Mouse (Mus musculus) adipocyte (in vitro differentiated cells): ENCODE data around the gene Tep1.
"Not testable (repeated sequence)": the region's sequence is repeated elsewhere in the genome, so short reads cannot be mapped to it uniquely, and the experiment has no call there.

Experiments
- DNase-seq: peaks from one replicate; pipeline ENCODE4 v3.0.0-alpha.2; 2016; ENCODE audit warnings: low spot score

Gene Tep1

DNA sequence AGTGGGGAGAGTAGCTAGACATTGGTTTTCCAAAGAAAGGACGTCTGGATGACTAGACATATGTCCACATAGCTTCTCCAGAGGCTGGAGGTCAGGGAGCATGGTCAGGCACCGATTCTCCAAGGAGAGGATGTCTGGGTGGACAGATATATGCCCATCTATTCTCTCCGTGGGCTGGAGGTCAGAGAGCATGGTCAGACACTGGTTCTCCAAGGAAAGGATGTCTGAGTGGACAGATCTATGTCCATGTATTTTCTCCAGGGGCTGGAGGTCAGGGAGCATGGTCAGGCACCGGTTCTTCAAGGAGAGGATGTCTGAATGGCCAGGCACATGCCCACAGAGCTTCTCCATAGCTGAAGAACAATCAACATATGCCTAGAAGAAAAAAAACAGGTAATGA lies 2.1 kb downstream of the Tep1 start:
- no peak for DNase-seq

DNA sequence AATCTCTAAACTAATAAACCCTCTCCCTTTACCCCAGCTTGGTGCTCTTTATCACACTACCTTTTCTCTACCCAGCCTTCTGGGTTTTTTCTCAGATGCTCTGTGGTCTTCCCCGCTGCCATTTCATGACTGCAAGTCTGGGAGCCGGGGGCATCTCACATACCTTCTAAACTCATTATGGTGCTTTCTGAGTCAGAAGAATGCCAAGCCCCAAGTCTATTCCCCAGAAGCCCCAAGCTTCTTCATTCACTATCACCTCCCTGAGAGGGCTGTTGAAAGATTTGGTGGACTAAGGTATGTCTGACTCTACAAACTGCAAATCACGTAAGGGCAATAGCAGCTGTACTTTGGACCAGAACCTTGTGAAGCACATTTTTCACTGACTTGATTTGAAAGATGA lies 3.4 kb downstream of the Tep1 start:
- no peak for DNase-seq

GRCm38 (mm10) chr14:50865005-50865404 lies 5.4 kb downstream of the Tep1 start:
- not testable (repeated sequence) for DNase-seq

- no peak for DNase-seq
Measured at GRCm38 (mm10) chr14:50862641-50863040, 7.7 kb downstream of the Tep1 start.

GRCm38 (mm10) chr14:50855788-50856187 lies 14.6 kb downstream of the Tep1 start:
- no peak for DNase-seq

DNA sequence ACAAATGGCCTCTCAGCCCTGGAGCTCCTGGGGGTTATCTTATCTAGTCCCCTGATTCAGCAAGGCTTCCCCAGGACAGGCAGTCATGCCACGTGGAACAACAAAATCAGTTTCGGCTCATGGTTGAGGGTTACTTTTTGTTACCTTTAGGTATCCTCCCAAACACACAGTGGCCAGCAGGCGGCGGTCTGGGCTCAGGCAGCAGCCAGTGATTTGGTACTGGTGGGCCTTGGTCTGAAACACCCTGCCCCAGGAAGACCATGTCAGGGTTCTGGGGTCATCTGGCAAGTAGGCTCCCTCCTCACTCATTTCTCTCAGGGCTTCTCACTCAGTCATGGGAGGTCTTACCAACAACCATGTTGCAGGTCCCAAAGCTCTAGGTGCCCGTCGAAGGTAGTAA lies 33.1 kb downstream of the Tep1 start:
- DNase-seq = no peak

DNA sequence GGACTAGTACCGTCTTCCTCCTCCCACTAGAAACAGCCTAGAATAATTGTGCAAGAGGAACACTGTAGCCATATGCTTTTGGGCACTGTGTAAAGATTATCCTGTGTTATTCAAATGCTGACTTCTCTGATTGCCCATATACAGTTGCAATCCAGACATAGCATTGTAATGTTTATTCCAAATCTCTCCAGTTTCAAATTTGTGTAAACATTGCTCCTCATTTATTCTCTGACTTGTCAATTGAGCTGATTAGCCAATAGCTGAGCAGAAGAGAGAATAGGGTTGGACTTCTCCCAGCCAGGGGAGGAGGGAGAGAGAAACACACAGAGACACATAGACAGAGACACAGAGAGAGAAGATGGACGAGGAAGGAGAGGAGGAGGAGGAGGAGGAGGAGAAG lies 35.9 kb downstream of the Tep1 start:
- peak; percentile 51 for DNase-seq

GRCm38 (mm10) chr14:50833964-50834363 lies 36.4 kb downstream of the Tep1 start:
- DNase-seq = no peak

- DNase-seq = no peak
Measured at GRCm38 (mm10) chr14:50829878-50830277, 40.5 kb downstream of the Tep1 start.

DNA sequence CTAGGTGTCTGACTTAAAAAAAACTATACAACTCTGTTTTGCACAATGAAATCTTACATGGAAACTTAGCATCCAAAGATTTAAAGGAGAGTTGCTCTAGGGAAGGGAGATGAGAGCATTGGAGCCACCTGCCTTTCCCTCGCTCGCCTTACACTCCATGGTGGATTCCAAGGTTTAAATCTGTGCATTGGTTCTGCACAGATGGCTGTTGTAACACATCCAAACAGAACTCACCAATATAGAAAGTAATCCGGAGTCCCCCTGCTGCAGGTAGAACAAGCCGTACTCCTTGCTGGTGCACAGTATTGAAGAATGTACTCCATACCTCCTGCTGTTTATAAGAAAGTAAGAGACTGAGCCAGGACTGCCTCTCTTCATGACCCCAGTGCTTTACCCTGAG lies 43.8 kb downstream of the Tep1 start:
- no peak for DNase-seq

DNA sequence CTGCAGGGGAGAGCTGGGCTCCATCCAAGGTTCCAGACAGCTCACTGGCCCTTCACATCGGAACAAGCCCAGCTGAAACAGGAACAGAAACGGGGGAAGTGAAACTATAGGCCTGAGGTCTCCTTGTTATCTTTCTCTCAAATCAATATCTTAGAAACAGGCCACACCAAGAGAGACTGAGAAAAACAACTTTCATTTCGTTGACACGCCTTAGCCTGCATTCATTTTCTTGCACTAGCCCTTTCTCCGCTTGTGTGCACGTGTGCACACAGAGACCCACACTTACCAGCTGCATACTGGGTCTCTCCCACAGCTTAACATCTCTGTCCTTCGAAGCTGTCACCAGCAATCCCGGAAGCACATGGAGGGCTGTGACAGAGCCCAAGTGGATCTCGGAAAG lies 46.1 kb downstream of the Tep1 start:
- no peak for DNase-seq

DNA sequence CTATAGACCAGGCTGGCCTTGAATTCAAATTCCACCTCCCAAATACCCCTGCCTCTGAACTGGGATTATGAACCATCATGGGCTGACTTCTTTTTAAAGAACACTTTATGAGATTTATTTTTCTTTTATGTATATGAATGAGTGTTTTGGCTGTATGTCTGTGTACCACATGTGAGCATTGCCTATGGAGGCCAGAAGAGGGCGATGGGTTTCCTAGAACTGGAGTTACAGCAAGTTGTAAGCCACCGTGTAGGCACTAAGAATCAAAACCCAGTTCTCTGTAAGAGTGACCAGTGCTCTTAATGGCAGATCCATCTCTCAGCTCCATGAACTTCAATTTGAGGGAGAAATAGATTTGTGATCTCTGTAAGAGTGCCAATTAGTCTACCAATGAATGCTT lies 47.1 kb downstream of the Tep1 start:
- no peak for DNase-seq

DNA sequence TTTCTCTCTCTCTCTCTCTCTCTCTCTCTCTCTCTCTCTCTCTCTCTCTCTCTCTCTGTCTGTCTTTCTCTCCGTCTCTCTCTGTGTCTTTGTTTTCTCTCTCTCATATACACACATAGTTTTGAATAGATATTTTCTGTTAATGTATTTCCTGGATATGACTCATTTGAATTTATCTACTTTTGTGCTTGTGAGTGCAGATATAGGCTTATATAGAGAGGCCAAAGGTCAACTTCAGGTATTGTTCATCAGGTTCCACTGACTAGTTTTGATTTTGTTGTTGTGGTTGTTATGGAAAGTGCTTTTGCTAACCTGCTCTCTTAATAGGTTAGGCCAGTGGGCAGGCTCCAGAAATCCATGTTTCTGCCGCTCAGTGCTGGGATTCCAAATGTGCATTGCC lies 57.3 kb downstream of the Tep1 start:
- DNase-seq = no peak

DNA sequence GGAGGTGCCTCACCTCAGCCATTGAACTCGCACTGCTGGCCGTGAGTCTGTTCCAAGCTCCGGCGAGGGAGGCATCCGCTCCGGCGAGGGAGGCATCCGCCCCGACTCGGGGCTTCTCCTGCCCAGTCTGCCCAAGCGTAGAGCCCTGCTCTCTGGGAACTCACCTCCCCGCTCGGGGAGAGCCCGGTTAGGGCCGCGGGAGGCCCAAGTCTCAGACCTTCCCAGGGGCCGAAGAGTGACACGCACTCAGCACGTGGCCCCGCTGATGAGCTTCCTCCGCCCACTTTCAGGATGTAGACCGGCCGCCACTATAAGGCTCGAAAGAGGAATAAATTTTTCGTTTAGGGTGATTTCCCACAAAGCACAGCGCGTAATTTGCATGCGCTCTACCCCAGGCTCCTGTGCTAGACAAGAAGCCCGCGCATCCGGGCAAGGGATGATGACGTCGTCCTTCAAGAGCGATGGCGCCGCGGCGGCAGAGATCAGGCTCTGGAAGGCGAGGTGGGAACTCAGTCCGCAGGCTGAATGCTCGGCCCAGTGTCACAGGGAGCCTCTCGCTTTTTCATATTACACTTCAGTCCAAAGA lies 62.8 kb downstream of the Tep1 start, which contains the start of the genes Ccnb1ip1 and Parp2:
TSS of gene Ccnb1ip1 (minus strand) at position 246 of the 586 bp plus-strand sequence.
TSS of gene Parp2 (plus strand) at position 355 of the 586 bp plus-strand sequence.
- peak; percentile 94 for DNase-seq

GRCm38 (mm10) chr14:50806469-50806868 lies 63.9 kb downstream of the Tep1 start:
- DNase-seq = not testable (repeated sequence)

DNA sequence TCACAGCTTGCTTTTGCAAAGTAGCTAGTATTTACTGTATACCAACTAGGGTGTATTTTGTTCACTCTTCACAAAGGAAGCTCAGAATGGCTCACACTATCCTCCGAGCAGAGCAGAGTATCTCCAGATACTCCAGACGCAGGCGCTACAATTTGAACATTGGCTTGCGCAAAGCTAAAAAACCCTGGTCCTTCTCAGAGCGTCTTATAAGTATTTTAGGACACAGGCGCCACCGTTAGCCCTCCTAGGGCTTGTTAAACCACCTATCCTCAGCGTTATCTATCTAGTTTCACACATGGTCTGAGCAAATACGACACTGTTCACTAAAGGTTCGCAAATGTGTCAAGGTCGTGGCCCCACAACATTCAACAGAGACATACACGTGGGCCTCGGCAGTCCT lies 65.7 kb downstream of the Tep1 start:
- DNase-seq = no peak

DNA sequence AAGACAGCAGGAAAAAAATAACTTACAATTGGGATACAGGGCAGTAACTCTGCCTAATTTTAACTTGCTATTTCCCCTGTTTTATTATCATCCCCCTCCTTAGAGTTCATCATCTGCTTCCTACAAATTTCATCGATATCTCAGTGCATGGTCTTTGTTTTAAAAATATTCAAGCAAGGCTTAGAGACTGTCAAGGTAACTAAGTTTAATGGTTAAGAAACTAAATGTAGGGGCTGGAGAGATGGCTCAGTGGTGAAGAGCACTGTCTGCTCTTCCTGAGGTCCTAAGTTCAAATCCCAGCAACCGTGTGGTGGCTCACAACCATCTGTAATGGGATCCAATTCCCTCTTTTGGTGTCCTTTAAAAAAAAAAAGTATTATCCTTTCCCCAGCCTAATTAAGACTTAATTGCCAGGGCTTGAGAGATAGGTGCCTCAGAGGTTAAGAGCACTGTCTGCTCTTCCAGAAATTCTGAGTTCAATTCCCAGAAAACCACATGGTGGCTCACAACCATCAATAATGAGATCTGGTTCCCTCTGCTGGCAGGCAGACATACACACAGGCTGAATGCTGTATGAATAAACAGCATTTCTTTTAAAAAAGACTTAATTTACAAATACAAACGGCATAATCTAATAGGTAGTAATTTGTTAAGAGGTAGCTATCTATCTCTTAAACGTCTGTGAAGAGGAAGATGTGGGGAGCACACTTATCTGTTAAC lies 67.4 kb downstream of the Tep1 start:
- peak; percentile 64 for DNase-seq

DNA sequence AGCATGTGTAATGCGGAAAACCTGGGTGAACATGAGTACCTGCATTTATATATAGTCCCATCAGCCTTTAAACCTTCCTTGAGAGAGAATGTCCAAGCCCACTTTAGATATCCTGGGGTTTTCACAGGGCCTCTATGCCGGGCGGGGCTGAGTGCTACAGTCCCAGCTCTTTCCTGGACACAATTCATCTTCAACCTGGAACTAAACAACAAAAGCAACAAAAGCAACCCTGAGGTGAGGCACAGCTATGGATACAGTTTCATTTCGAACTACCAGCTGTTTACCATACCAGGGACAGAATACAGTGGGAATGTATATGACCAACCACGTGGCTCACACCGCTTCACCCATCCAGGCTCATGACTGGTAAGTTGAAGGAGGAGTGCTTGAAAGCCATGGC lies 67.9 kb downstream of the Tep1 start:
- no peak for DNase-seq

DNA sequence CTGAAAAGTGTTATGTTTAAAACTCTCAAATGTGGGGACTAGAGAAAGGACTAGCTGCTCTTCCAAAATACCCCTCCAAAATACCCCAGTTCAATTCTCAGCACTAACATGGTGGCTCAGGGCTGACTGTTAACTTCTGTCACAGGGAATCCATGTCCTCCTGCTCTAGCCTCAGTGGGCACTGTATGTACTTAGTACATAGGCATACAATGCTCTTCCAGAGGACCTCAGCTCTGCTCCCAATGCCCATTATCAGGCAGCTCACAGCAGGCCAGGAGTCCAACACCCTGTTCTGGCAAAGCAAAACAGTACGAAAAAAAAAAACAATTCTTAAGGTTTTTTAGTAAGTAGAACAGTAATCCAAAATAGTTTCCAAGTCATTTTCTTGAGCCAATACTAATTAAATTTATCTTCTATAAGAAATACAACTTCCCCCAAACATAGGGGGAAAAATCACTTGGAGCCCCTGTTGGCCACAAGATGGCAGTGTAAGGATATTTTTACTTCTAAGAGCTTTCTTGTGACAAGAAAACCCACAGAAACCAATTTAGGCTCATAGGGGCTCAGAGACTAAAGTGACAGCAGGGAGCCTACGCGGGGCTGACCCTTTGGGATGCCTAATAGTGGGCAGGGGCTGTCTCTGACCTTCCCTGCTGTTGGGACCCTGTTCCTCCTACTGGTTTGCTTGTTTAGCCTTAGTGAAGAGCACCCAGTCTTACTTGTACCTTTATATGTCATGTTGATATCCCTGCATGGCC lies 70.7 kb downstream of the Tep1 start:
- DNase-seq = peak; percentile 60

DNA sequence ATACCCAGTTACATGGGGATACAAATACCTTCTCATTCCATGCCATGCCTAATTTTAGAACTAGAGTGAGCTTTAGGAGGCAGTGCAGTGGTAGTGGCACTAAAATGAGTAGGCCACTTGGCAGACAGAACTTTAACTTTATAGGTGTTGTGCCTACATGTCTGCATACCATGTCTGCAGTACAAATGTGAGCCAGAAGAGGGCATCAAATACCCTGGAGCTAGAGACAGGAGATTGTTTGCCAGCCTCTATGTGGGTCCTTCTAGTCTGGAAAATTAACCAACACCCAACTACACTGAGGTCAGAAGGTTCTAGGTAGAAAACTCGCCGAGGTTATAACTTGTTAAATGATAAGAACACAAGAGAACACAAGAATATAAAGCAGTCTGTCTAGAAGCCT lies 71.8 kb downstream of the Tep1 start:
- DNase-seq = no peak

- no peak for DNase-seq
Measured at GRCm38 (mm10) chr14:50796464-50796863, 73.9 kb downstream of the Tep1 start.

- no peak for DNase-seq
Measured at GRCm38 (mm10) chr14:50795965-50796364, 74.4 kb downstream of the Tep1 start.

GRCm38 (mm10) chr14:50795261-50795935 lies 75.0 kb downstream of the Tep1 start:
- no peak for DNase-seq
